Mouse (Mus musculus): ENCODE results near the gene Fam181a. TPM values are rescaled to one million over a fixed set of nuclear protein-coding genes. Genes with fewer than 3 reads are reported as not detected.

Gene Fam181a
- total and polyA plus RNA-seq, 3 experiments, result not detected

GRCm38 (mm10) chr12:103301645-103302044, 9.1 kb upstream of the Fam181a start:
- Histone ChIP-seq H3K9me3 (replicated peaks; ENCODE audit: low read length) (peaks cover 8% of the 10 kb centered on the region), H3K79me2 (replicated peaks; ENCODE audit: control insufficient read depth, extremely low read depth, insufficient read depth, poor library complexity, severe bottlenecking) (no peaks in the 10 kb centered on the region), H3K27me3 (replicated peaks) (peaks cover 1% of the 10 kb centered on the region), H3K4me2 (ENCODE audit: insufficient read depth, low read depth, poor library complexity, severe bottlenecking) (no peak overlapping the region), H3K9ac (ENCODE audit: insufficient read depth, low read depth) (no peak overlapping the region), H3K36me3 (replicated peaks in 1 of 2; ENCODE audit: control insufficient read depth in 1 of 2, insufficient read depth in 1 of 2, low read length in 1 of 2) (no peaks in the 10 kb centered on the region), H3K4me1 (ENCODE audit: control insufficient read depth in 1 of 2, insufficient read depth in 2 of 2) (no peaks in the 10 kb centered on the region), H3K4me3 (replicated peaks in 1 of 3; ENCODE audit: low read depth in 2 of 3, low read length in 2 of 3, poor library complexity in 1 of 3) (no peak overlapping the region), H3K27ac (ENCODE audit: insufficient read depth, low read depth) (no peak overlapping the region)
- dilution Hi-C loops (cut with MboI; ENCODE audit: extremely low pct_ligation_motif_present, extremely low pct_unique_long_range_greater_than_20kb, low sequenced_read_pairs) (no loop called here), in situ Hi-C loops (cut with MboI; ENCODE audit: low pct_ligation_motif_present, low pct_unique_long_range_greater_than_20kb, low sequenced_read_pairs) (no loop called here)
- TF ChIP-seq NELFE (IDR thresholded peaks at IDR 0.05; ENCODE audit: low read depth, low read length) (no peak), E2F4 (IDR thresholded peaks at IDR 0.05; ENCODE audit: insufficient replicate concordance, low read depth, low read length) (no peak), EP300 (IDR thresholded peaks at IDR 0.05; ENCODE audit: low read length) (no peak), MEF2A (IDR thresholded peaks at IDR 0.05; ENCODE audit: borderline replicate concordance, low read depth, low read length) (no peak), CHD1 (IDR thresholded peaks at IDR 0.05; ENCODE audit: low read depth, low read length) (no peak), TCF12 (IDR thresholded peaks at IDR 0.05; ENCODE audit: low read depth, low read length) (no peak), CTCF (conservative IDR thresholded peaks at IDR 0.05 in 1 of 2, IDR thresholded peaks at IDR 0.05 in 1 of 2; ENCODE audit: low read depth in 2 of 2, low read length in 2 of 2) (peak; percentile 85 to 92), MXI1 (IDR thresholded peaks at IDR 0.05; ENCODE audit: low read depth, low read length) (no peak), RAD21 (IDR thresholded peaks at IDR 0.05; ENCODE audit: low read depth, low read length) (peak; percentile 73), ZC3H11A (IDR thresholded peaks at IDR 0.05; ENCODE audit: low read depth, low read length) (peak; percentile 46), SIN3A (IDR thresholded peaks at IDR 0.05; ENCODE audit: low read length) (no peak), KAT2A (IDR thresholded peaks at IDR 0.05; ENCODE audit: insufficient replicate concordance, low read length) (no peak), MAFK (IDR thresholded peaks at IDR 0.05; ENCODE audit: insufficient replicate concordance, low read length) (no peak), POLR2A (IDR thresholded peaks at IDR 0.05; ENCODE audit: low read depth, low read length) (no peak), SMC3 (IDR thresholded peaks at IDR 0.05; ENCODE audit: low read depth, low read length) (peak; percentile 97), POLR2AphosphoS2 (IDR thresholded peaks at IDR 0.05; ENCODE audit: low read depth, low read length) (no peak)
- DNase-seq (ENCODE audit: extremely low read depth), result peak; percentile 47

GRCm38 (mm10) chr12:103302960-103303359, 7.8 kb upstream of the Fam181a start:
- no peaks in the 10 kb centered on the region for H3K36me3 ChIP-seq (replicated peaks in 1 of 2; ENCODE audit: control insufficient read depth in 1 of 2, insufficient read depth in 1 of 2, low read length in 1 of 2)
- dilution Hi-C loops (cut with MboI; ENCODE audit: extremely low pct_ligation_motif_present, extremely low pct_unique_long_range_greater_than_20kb, low sequenced_read_pairs), result no loop called here
- H3K9me3 ChIP-seq (replicated peaks; ENCODE audit: low read length), result peaks cover 6% of the 10 kb centered on the region
- no peaks in the 10 kb centered on the region for H3K79me2 ChIP-seq (replicated peaks; ENCODE audit: control insufficient read depth, extremely low read depth, insufficient read depth, poor library complexity, severe bottlenecking)
- no peaks in the 10 kb centered on the region for H3K4me1 ChIP-seq (ENCODE audit: control insufficient read depth in 1 of 2, insufficient read depth in 2 of 2)
- in situ Hi-C loops (cut with MboI; ENCODE audit: low pct_ligation_motif_present, low pct_unique_long_range_greater_than_20kb, low sequenced_read_pairs), result no loop called here
- H3K9ac ChIP-seq (ENCODE audit: insufficient read depth, low read depth), result no peak overlapping the region
- no peak for DNase-seq (ENCODE audit: extremely low read depth)
- H3K27me3 ChIP-seq (replicated peaks), result peaks cover 6% of the 10 kb centered on the region
- no peak overlapping the region for H3K4me3 ChIP-seq (replicated peaks in 1 of 3; ENCODE audit: low read depth in 2 of 3, low read length in 2 of 3, poor library complexity in 1 of 3)
- TF ChIP-seq E2F4 (IDR thresholded peaks at IDR 0.05; ENCODE audit: insufficient replicate concordance, low read depth, low read length), result no peak
- TF ChIP-seq PAX5 (IDR thresholded peaks at IDR 0.05; ENCODE audit: low read length), result no peak
- no peak for TF ChIP-seq JUND (conservative IDR thresholded peaks at IDR 0.05; ENCODE audit: low read depth, low read length)
- no peak for TF ChIP-seq CHD1 (IDR thresholded peaks at IDR 0.05; ENCODE audit: low read depth, low read length)
- TF ChIP-seq IRF4 (IDR thresholded peaks at IDR 0.05; ENCODE audit: low read depth, low read length), result no peak
- TF ChIP-seq TCF12 (IDR thresholded peaks at IDR 0.05; ENCODE audit: low read depth, low read length), result no peak
- no peak for TF ChIP-seq SMC3 (IDR thresholded peaks at IDR 0.05; ENCODE audit: low read depth, low read length)
- H3K4me2 ChIP-seq (ENCODE audit: insufficient read depth, low read depth, poor library complexity, severe bottlenecking), result no peak overlapping the region
- H3K27ac ChIP-seq (ENCODE audit: insufficient read depth, low read depth), result no peak overlapping the region

All from CH12.LX (cell line).